8 mouse cellular contexts compared by ENCODE assay signal in genomic region chr19:47919966-47920375, GRCm38 (mm10). TPM values are rescaled to one million over a fixed set of nuclear protein-coding genes. Genes with fewer than 3 reads are reported as not detected.
A peak's percentile ranks its signal among the peaks of the same experiment; 100 is the strongest.
DNase-seq lines count a peak whose midpoint lies in the region; ATAC-seq and TF ChIP-seq lines count a peak whose summit lies in the region.

No protein-coding gene starts in this region.

- peaks cover 17% of the 10 kb centered on the region for H3K4me1 ChIP-seq in G1E (ENCODE audit: insufficient read depth, low read depth, low read length)
- peaks cover 5% of the 10 kb centered on the region; the same call in 1 of the 2 replicates for H3K4me1 ChIP-seq in embryonic fibroblast, embryonic 13.5 days (ENCODE audit: control insufficient read depth, insufficient read depth, low read length)
- H3K4me1 ChIP-seq in hindbrain, embryonic 13.5 days (replicated peaks): peaks cover 31% of the 10 kb centered on the region
- peaks cover 13% of the 10 kb centered on the region for H3K4me1 ChIP-seq in liver, embryonic 11.5 days (replicated peaks; ENCODE audit: control insufficient read depth, insufficient read depth, low read length)
- peaks cover 28% of the 10 kb centered on the region for H3K4me1 ChIP-seq in neural tube, embryonic 12.5 days

- 0 out of 2 replicates have a peak, but pooled peaks have one; percentile 12 for TF ChIP-seq POLR2A in embryonic fibroblast, embryonic 13.5 days (IDR thresholded peaks at IDR 0.05; ENCODE audit: low read depth, low read length)

- no peaks in the 10 kb centered on the region for H3K27me3 ChIP-seq in G1E (ENCODE audit: insufficient read depth, low read length)
- H3K27me3 ChIP-seq in hindbrain, embryonic 13.5 days: no peaks in the 10 kb centered on the region
- no peaks in the 10 kb centered on the region for H3K27me3 ChIP-seq in liver, embryonic 11.5 days (replicated peaks; ENCODE audit: control insufficient read depth, insufficient read depth, low read length)
- H3K27me3 ChIP-seq in neural tube, embryonic 12.5 days (replicated peaks): no peaks in the 10 kb centered on the region

- H3K9me3 ChIP-seq in G1E (replicated peaks): peaks cover 25% of the 10 kb centered on the region
- H3K9me3 ChIP-seq in hindbrain, embryonic 13.5 days: no peaks in the 10 kb centered on the region
- H3K9me3 ChIP-seq in liver, embryonic 11.5 days (ENCODE audit: control insufficient read depth, low read length): no peaks in the 10 kb centered on the region
- H3K9me3 ChIP-seq in neural tube, embryonic 12.5 days: no peaks in the 10 kb centered on the region

- H3K4me2 ChIP-seq in hindbrain, embryonic 13.5 days: peak overlapping the region; percentile 89
- peak overlapping the region; percentile 79 for H3K4me2 ChIP-seq in liver, embryonic 11.5 days
- H3K4me2 ChIP-seq in neural tube, embryonic 12.5 days (replicated peaks): peak overlapping the region; percentile 82

- H3K9ac ChIP-seq in hindbrain, embryonic 13.5 days: peak overlapping the region; percentile 87; the same call in 1 of the 2 replicates
- H3K9ac ChIP-seq in liver, embryonic 11.5 days (ENCODE audit: low read depth, low read length): peak overlapping the region; percentile 83
- H3K9ac ChIP-seq in neural tube, embryonic 12.5 days: peak overlapping the region; percentile 82; the same call in 1 of the 2 replicates

- H3K27ac ChIP-seq in embryonic fibroblast, embryonic 13.5 days (ENCODE audit: insufficient read depth, low read length): peak overlapping the region; percentile 86
- peak overlapping the region; percentile 89; the same call in 1 of the 2 replicates for H3K27ac ChIP-seq in hindbrain, embryonic 13.5 days
- H3K27ac ChIP-seq in liver, embryonic 11.5 days (ENCODE audit: low read depth, low read length): peak overlapping the region; percentile 80
- H3K27ac ChIP-seq in neural tube, embryonic 12.5 days: no peak overlapping the region

- peaks cover 2% of the 10 kb centered on the region for H3K36me3 ChIP-seq in G1E (replicated peaks)
- H3K36me3 ChIP-seq in hindbrain, embryonic 13.5 days: no peaks in the 10 kb centered on the region
- H3K36me3 ChIP-seq in liver, embryonic 11.5 days (ENCODE audit: control insufficient read depth, insufficient read depth, low read length): no peaks in the 10 kb centered on the region
- no peaks in the 10 kb centered on the region for H3K36me3 ChIP-seq in neural tube, embryonic 12.5 days

- 10% methylated on average over 8 of the region's 8 CpGs for WGBS in hindbrain, embryonic 13.5 days
- 6% methylated on average over 8 of the region's 8 CpGs for WGBS in liver, embryonic 11.5 days
- 6% methylated on average over 8 of the region's 8 CpGs for WGBS in neural tube, embryonic 12.5 days

- H3K4me3 ChIP-seq in G1E (ENCODE audit: low read depth, low read length): peak overlapping the region; percentile 80; the same call in 1 of the 2 replicates
- peak overlapping the region; percentile 92 for H3K4me3 ChIP-seq in embryonic fibroblast, embryonic 13.5 days (ENCODE audit: insufficient read depth, low read length)
- peak overlapping the region; percentile 74 for H3K4me3 ChIP-seq in hindbrain, embryonic 13.5 days
- H3K4me3 ChIP-seq in liver, embryonic 11.5 days (ENCODE audit: low read depth, low read length): peak overlapping the region; percentile 84
- peak overlapping the region; percentile 78; the same call in 1 of the 2 replicates for H3K4me3 ChIP-seq in neural tube, embryonic 12.5 days

- ATAC-seq in G1E (ENCODE audit: extremely low read depth, insufficient number of reproducible peaks, low FRiP score, poor library complexity, severe bottlenecking): no peak
- ATAC-seq in hindbrain, embryonic 13.5 days (ENCODE audit: low FRiP score): peak; percentile 11; the same call in 1 of the 2 replicates
- peak; percentile 7; the same call in 1 of the 2 replicates for ATAC-seq in liver, embryonic 11.5 days (replicated peaks; ENCODE audit: low FRiP score)
- no peak for ATAC-seq in neural tube, embryonic 12.5 days (ENCODE audit: low FRiP score, low read depth)

- TF ChIP-seq CTCF in G1E (IDR thresholded peaks at IDR 0.05; ENCODE audit: low read depth, low read length): no peak
- no peak for TF ChIP-seq CTCF in embryonic fibroblast, embryonic 13.5 days (IDR thresholded peaks at IDR 0.05; ENCODE audit: borderline replicate concordance, insufficient read depth, low read length)

- no peak for DNase-seq in G1E (ENCODE audit: low spot score)
- no peak for DNase-seq in liver, embryonic 11.5 days (ENCODE audit: low spot score)
- no peak for DNase-seq in cerebellum, postnatal 25 days
- no peak for DNase-seq in natural killer cell, adult 2 months (ENCODE audit: low spot score in 2 of 2)
- no peak for DNase-seq in right cerebral cortex, adult 2 months (ENCODE audit: low spot score in 2 of 2)

RNA-seq across cellular contexts. Expression of gene Itprip, which starts 0.9 kb away (rescaled TPM):
- total RNA-seq in G1E (2014; fragmentation: Nextera tagmentation): 1.5 and 3.4 TPM in 2 replicates
- total RNA-seq in G1E (2017): 3.4 and 3.5 TPM in 2 replicates
- 2.4 and 3.5 TPM in 2 replicates for polyA plus RNA-seq in G1E (2012)
- 21.1 and 28.2 TPM in 2 replicates for polyA plus RNA-seq in embryonic fibroblast, embryonic 13.5 days (2011; ENCODE audit: insufficient read length, low read depth, missing spikeins)
- polyA plus RNA-seq in hindbrain, embryonic 13.5 days (2015; fragmentation: Nextera tagmentation; extraction: Ambion mirVana): 6.9 and 7.8 TPM in 2 replicates
- polyA plus RNA-seq in liver, embryonic 11.5 days (2014; fragmentation: Nextera tagmentation; extraction: Ambion mirVana): 9.2 and 9.8 TPM in 2 replicates
- 15.4 and 16.4 TPM in 2 replicates for polyA plus RNA-seq in neural tube, embryonic 12.5 days (2016; fragmentation: Nextera tagmentation; extraction: Ambion mirVana)

RNA-seq across cellular contexts. Expression of gene Cfap43, which starts 0.9 kb away (rescaled TPM):
- not detected in 2 replicates for total RNA-seq in G1E (2014; fragmentation: Nextera tagmentation)
- total RNA-seq in G1E (2017): 0.05 and 0.06 TPM in 2 replicates
- polyA plus RNA-seq in G1E (2012): not detected in 2 replicates
- not detected in 2 replicates for polyA plus RNA-seq in embryonic fibroblast, embryonic 13.5 days (2011; ENCODE audit: insufficient read length, low read depth, missing spikeins)
- 1.6 and 2.2 TPM in 2 replicates for polyA plus RNA-seq in hindbrain, embryonic 13.5 days (2015; fragmentation: Nextera tagmentation; extraction: Ambion mirVana)
- polyA plus RNA-seq in liver, embryonic 11.5 days (2014; fragmentation: Nextera tagmentation; extraction: Ambion mirVana): 0.04 TPM in 1 of 2 replicates, not detected in the other
- 0.04 and 0.18 TPM in 2 replicates for polyA plus RNA-seq in neural tube, embryonic 12.5 days (2016; fragmentation: Nextera tagmentation; extraction: Ambion mirVana)

RNA-seq across cellular contexts. Expression of gene Cfap58, which starts 17.5 kb away (rescaled TPM):
- total RNA-seq in G1E (2014; fragmentation: Nextera tagmentation): not detected in 2 replicates
- total RNA-seq in G1E (2017): not detected in 2 replicates
- not detected in 2 replicates for polyA plus RNA-seq in G1E (2012)
- polyA plus RNA-seq in embryonic fibroblast, embryonic 13.5 days (2011; ENCODE audit: insufficient read length, low read depth, missing spikeins): not detected in 2 replicates
- polyA plus RNA-seq in hindbrain, embryonic 13.5 days (2015; fragmentation: Nextera tagmentation; extraction: Ambion mirVana): 0.78 and 1.3 TPM in 2 replicates
- 0.04 TPM in 1 of 2 replicates, not detected in the other for polyA plus RNA-seq in liver, embryonic 11.5 days (2014; fragmentation: Nextera tagmentation; extraction: Ambion mirVana)
- polyA plus RNA-seq in neural tube, embryonic 12.5 days (2016; fragmentation: Nextera tagmentation; extraction: Ambion mirVana): 0.20 and 0.33 TPM in 2 replicates

RNA-seq across cellular contexts. Expression of gene Gsto2, which starts 54.6 kb away (rescaled TPM):
- 2.6 and 4.7 TPM in 2 replicates for total RNA-seq in G1E (2014; fragmentation: Nextera tagmentation)
- total RNA-seq in G1E (2017): 0.58 and 0.76 TPM in 2 replicates
- 0.11 TPM in 1 of 2 replicates, not detected in the other for polyA plus RNA-seq in G1E (2012)
- polyA plus RNA-seq in embryonic fibroblast, embryonic 13.5 days (2011; ENCODE audit: insufficient read length, low read depth, missing spikeins): 0.98 and 3.5 TPM in 2 replicates
- 1.1 and 1.8 TPM in 2 replicates for polyA plus RNA-seq in hindbrain, embryonic 13.5 days (2015; fragmentation: Nextera tagmentation; extraction: Ambion mirVana)
- 0.55 and 0.67 TPM in 2 replicates for polyA plus RNA-seq in liver, embryonic 11.5 days (2014; fragmentation: Nextera tagmentation; extraction: Ambion mirVana)
- polyA plus RNA-seq in neural tube, embryonic 12.5 days (2016; fragmentation: Nextera tagmentation; extraction: Ambion mirVana): 0.73 and 0.98 TPM in 2 replicates

Comparison
In these comparisons a context has a peak if more than half of its experiments do, and no peak if none do; other contexts are left out.
1. ATAC-seq: peak in hindbrain, embryonic 13.5 days (single experiment) and liver, embryonic 11.5 days (single experiment); none in G1E (single experiment) and neural tube, embryonic 12.5 days (single experiment).
2. Peak in every context shown above with its lines, with median percentiles within 50 percentile points of each other: H3K4me3 ChIP-seq, H3K4me2 ChIP-seq and H3K9ac ChIP-seq.